ENCODE assay signal across 29 mouse cellular contexts in genomic region chr7:44542555-44542954, GRCm38 (mm10). TPM values are rescaled to one million over a fixed set of nuclear protein-coding genes. Genes with fewer than 3 reads are reported as not detected.
DNase-seq lines count a peak whose midpoint lies in the region; TF ChIP-seq lines count a peak whose summit lies in the region.
"Had no signal": no experiment of that assay in that cellular context is flagged by ENCODE, and none has a peak within 500 bp of the region (broad histone marks: within the 10 kb centered on the region; RNA-seq: fewer than 3 reads in every experiment).

No protein-coding gene starts in this region.

- no peaks in the 10 kb centered on the region for H3K79me2 ChIP-seq in heart, adult 2 months (replicated peaks; ENCODE audit: control insufficient read depth, insufficient read depth, low read length)

- H3K4me3 ChIP-seq in heart, adult 2 months: no peak overlapping the region
- peak overlapping the region; percentile 46 for H3K4me3 ChIP-seq in E14TG2a.4 (replicated peaks; ENCODE audit: low read length)
- H3K4me3 ChIP-seq: embryonic facial prominence, embryonic 13.5 days; embryonic facial prominence, embryonic 15.5 days; erythroblast, embryonic 14.5 days; forebrain, embryonic 10.5 days; forebrain, embryonic 12.5 days had no signal

- H3K27me3 ChIP-seq in heart, adult 2 months (ENCODE audit: control insufficient read depth, insufficient read depth, low read length): no peaks in the 10 kb centered on the region
- no peaks in the 10 kb centered on the region for H3K27me3 ChIP-seq in E14TG2a.4 (ENCODE audit: insufficient read depth, low read length)
- H3K27me3 ChIP-seq: CH12.LX; embryonic facial prominence, embryonic 13.5 days; embryonic facial prominence, embryonic 15.5 days; forebrain, embryonic 12.5 days had no signal

- DNase-seq in cerebellum, adult 11 months: peak; percentile 2
- no peak for DNase-seq in cerebellum, adult 18-20 months
- DNase-seq in heart, adult 11 months: peak; percentile 83
- DNase-seq in heart, adult 2 months: no peak
- peak; percentile 32 for DNase-seq in thymus, postnatal 0 days (ENCODE audit: low spot score)
- no peak for DNase-seq in thymus, postnatal 25 days
- DNase-seq: adrenal gland, adult 2 months; adrenal gland, postnatal 10 days; adrenal gland, postnatal 25 days; B cell, adult 2 months; cerebellum, adult 11-12 months; cerebellum, adult 8-10 months; cerebellum, postnatal 14 days; cerebellum, postnatal 36 days; embryo, embryonic 11 days had no signal

- H3K9ac ChIP-seq in heart, adult 2 months (ENCODE audit: low read depth, low read length): no peak overlapping the region
- H3K9ac ChIP-seq: embryonic facial prominence, embryonic 15.5 days; forebrain, embryonic 12.5 days had no signal

- no peak for TF ChIP-seq CTCF in heart, adult 2 months (IDR thresholded peaks at IDR 0.05)
- no peak for TF ChIP-seq CTCF in E14TG2a.4 (conservative IDR thresholded peaks at IDR 0.05; ENCODE audit: low read length)

- TF ChIP-seq EP300 in heart, adult 2 months (IDR thresholded peaks at IDR 0.05; ENCODE audit: insufficient read depth, low read depth, low read length): no peak

- H3K4me1 ChIP-seq in heart, adult 2 months (ENCODE audit: control insufficient read depth, insufficient read depth, low read length): peaks cover under 1% of the 10 kb centered on the region
- H3K4me1 ChIP-seq in E14TG2a.4 (replicated peaks; ENCODE audit: low read depth, low read length): peaks cover 93% of the 10 kb centered on the region

- H3K9me3 ChIP-seq in E14TG2a.4 (ENCODE audit: low read length): no peaks in the 10 kb centered on the region
- H3K9me3 ChIP-seq: embryonic facial prominence, embryonic 13.5 days; embryonic facial prominence, embryonic 15.5 days; forebrain, embryonic 12.5 days had no signal

- H3K36me3 ChIP-seq in heart, adult 2 months (ENCODE audit: control insufficient read depth, insufficient read depth, low read length): no peaks in the 10 kb centered on the region
- peaks cover 91% of the 10 kb centered on the region for H3K36me3 ChIP-seq in E14TG2a.4 (ENCODE audit: insufficient read depth, low read length)

- H3K27ac ChIP-seq in heart, adult 2 months: no peak overlapping the region
- H3K27ac ChIP-seq: embryonic facial prominence, embryonic 13.5 days; embryonic facial prominence, embryonic 15.5 days; forebrain, embryonic 10.5 days; forebrain, embryonic 12.5 days had no signal

- intact Hi-C loops in heart, adult 2 months (cut with DNase I): no loop called here

- 95% methylated on average over 11 of the region's 11 CpGs for WGBS in heart, adult 2 months

- no peak for TF ChIP-seq POLR2A in heart, adult 2 months (IDR thresholded peaks at IDR 0.05; ENCODE audit: insufficient read depth, low read depth, low read length)

RNA-seq across cellular contexts. Expression of gene Pold1, which starts 6.1 kb away (rescaled TPM):
- 10 to 100 TPM; 10.8 to 11.7 TPM for total RNA-seq in heart, adult 2 months (2021)
- 12.9 and 15.5 TPM in 2 replicates for polyA plus RNA-seq in heart, adult 2 months (2012; rRNA removed)
- 104 and 118 TPM in 2 replicates for polyA plus RNA-seq in thymus, postnatal 0 days (2015; fragmentation: Nextera tagmentation; extraction: Ambion mirVana)

RNA-seq across cellular contexts. Expression of gene Spib, which starts 10.7 kb away (rescaled TPM):
- total RNA-seq in heart, adult 2 months (2021): under 1 TPM; 0.31 to 0.75 TPM
- polyA plus RNA-seq in heart, adult 2 months (2012; rRNA removed): 0.88 and 3.1 TPM in 2 replicates
- 16.3 and 17.7 TPM in 2 replicates for polyA plus RNA-seq in thymus, postnatal 0 days (2015; fragmentation: Nextera tagmentation; extraction: Ambion mirVana)
- total RNA-seq: common myeloid progenitor, adult 5-6 weeks had no signal
- polyA plus RNA-seq: embryonic facial prominence, embryonic 11.5 days; forebrain, embryonic 10.5 days; forebrain, embryonic 12.5 days; forebrain, embryonic 14.5 days; forebrain, embryonic 16.5 days had no signal

RNA-seq across cellular contexts. Expression of gene Nr1h2, which starts 11.2 kb away (rescaled TPM):
- 10 to 100 TPM; 49.7 to 53.7 TPM for total RNA-seq in heart, adult 2 months (2021)
- polyA plus RNA-seq in heart, adult 2 months (2012; rRNA removed): 65.7 and 84.8 TPM in 2 replicates
- 96.9 and 101 TPM in 2 replicates for polyA plus RNA-seq in thymus, postnatal 0 days (2015; fragmentation: Nextera tagmentation; extraction: Ambion mirVana)

RNA-seq across cellular contexts. Expression of gene Mybpc2, which starts 18.1 kb away (rescaled TPM):
- total RNA-seq in heart, adult 2 months (2021): 10 to 100 TPM; 13.1 to 16.7 TPM
- polyA plus RNA-seq in heart, adult 2 months (2012; rRNA removed): 7.1 and 10.8 TPM in 2 replicates
- 0.55 TPM in 2 replicates for polyA plus RNA-seq in thymus, postnatal 0 days (2015; fragmentation: Nextera tagmentation; extraction: Ambion mirVana)
- total RNA-seq: adrenal gland, postnatal 25 days; common myeloid progenitor, adult 5-6 weeks; MEL had no signal
- polyA plus RNA-seq: adrenal gland, adult 2 months; brain, embryonic 14.5 days; CD4-positive, CD25-positive, alpha-beta regulatory T cell, adult 4 months; embryonic facial prominence, embryonic 11.5 days; erythroblast, embryonic 14.5 days had no signal

RNA-seq across cellular contexts. Expression of gene Napsa, which starts 29.6 kb away (rescaled TPM):
- 1 to 10 TPM in 1 of 2 experiments, under 1 TPM in 1; 0.76 to 1.3 TPM for total RNA-seq in heart, adult 2 months (2021)
- 1.8 and 4.7 TPM in 2 replicates for polyA plus RNA-seq in heart, adult 2 months (2012; rRNA removed)
- 11.1 and 11.3 TPM in 2 replicates for polyA plus RNA-seq in thymus, postnatal 0 days (2015; fragmentation: Nextera tagmentation; extraction: Ambion mirVana)
- total RNA-seq: MEL had no signal

Comparison
In these comparisons a context has a peak if more than half of its experiments do, and no peak if none do; other contexts are left out.
1. DNase-seq: peak in cerebellum, adult 11 months (single experiment), heart, adult 11 months (single experiment) and thymus, postnatal 0 days (single experiment); none in cerebellum, adult 18-20 months (0 of 2), heart, adult 2 months (0 of 2) and thymus, postnatal 25 days (single experiment).